Mouse (Mus musculus): Measurements from ENCODE around the gene Sp110.
"Not testable (repeated sequence)": the region's sequence is repeated elsewhere in the genome, so short reads cannot be mapped to it uniquely, and the experiment has no call there.

DNA sequence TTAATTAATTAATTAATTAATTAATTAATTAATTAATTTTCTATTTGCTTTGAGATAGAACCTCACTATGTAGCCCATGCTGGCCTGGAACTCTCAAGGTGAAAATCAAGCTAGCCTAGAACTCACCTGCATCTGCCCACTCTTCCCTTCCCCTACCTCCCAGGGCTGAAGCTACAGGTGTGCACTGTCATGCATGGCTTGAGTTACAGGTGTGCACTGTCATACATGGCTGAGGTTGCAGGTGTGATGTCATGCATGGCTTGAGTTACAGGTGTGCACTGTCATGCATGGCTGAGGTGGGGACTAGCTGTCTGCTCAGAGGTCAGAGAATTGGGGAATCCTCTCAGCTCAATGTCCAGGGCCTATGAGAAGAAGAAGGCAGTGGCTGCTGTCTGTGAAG lies 52.2 kb downstream of the Sp110 start:
- not testable (repeated sequence) for TF ChIP-seq CTCF, POLR2A (IDR thresholded peaks at IDR 0.05; ENCODE audit: insufficient read depth, low read depth, low read length)

Data from olfactory bulb, adult 2 months (tissue).